Mouse (Mus musculus): ENCODE results near the gene P4ha1. TPM values are rescaled to one million over a fixed set of nuclear protein-coding genes. Genes with fewer than 3 reads are reported as not detected.
"Not testable (repeated sequence)": the region's sequence is repeated elsewhere in the genome, so short reads cannot be mapped to it uniquely, and the experiment has no call there.

P4ha1 gene
- polyA plus RNA-seq, 1 experiment from 2014 or later = 66.4 TPM

GRCm38 (mm10) chr10:59363208-59363607 is 40.1 kb downstream of the P4ha1 start:
- Histone ChIP-seq H3K4me3 (no peak overlapping the region), H3K27me3 (ENCODE audit: insufficient read depth, poor library complexity, severe bottlenecking) (no peaks in the 10 kb centered on the region), H3K9me3 (no peaks in the 10 kb centered on the region), H3K4me1 (0 out of 2 replicates have a peak, but pooled peaks cover 3% of the 10 kb centered on the region), H3K27ac (no peak overlapping the region), H3K36me3 (peaks cover 91% of the 10 kb centered on the region)
- 82% methylated on average over 2 of the region's 2 CpGs for WGBS
- DNase-seq (ENCODE audit: low spot score) = no peak

- Histone ChIP-seq H3K27ac (no peak overlapping the region), H3K4me3 (no peak overlapping the region), H3K36me3 (peaks cover 97% of the 10 kb centered on the region), H3K9me3 (no peaks in the 10 kb centered on the region), H3K27me3 (ENCODE audit: insufficient read depth, poor library complexity, severe bottlenecking) (no peaks in the 10 kb centered on the region), H3K4me1 (0 out of 2 replicates have a peak, but pooled peaks cover 3% of the 10 kb centered on the region)
- WGBS = 91% methylated on average over 3 of the region's 3 CpGs
- no peak for DNase-seq (ENCODE audit: low spot score)
These were observed 41.5 kb downstream of the P4ha1 start for GRCm38 (mm10) chr10:59364551-59364950.

- Histone ChIP-seq H3K9me3 (no peaks in the 10 kb centered on the region), H3K4me1 (0 out of 2 replicates have a peak, but pooled peaks cover 3% of the 10 kb centered on the region), H3K4me3 (no peak overlapping the region), H3K27ac (0 out of 2 replicates have a peak overlapping the region, but pooled peaks have one; percentile 16), H3K36me3 (peaks cover 98% of the 10 kb centered on the region), H3K27me3 (ENCODE audit: insufficient read depth, poor library complexity, severe bottlenecking) (no peaks in the 10 kb centered on the region)
- DNase-seq (ENCODE audit: low spot score) = no peak
- WGBS = 86% methylated on average over 5 of the region's 5 CpGs
These were observed 42.9 kb downstream of the P4ha1 start for GRCm38 (mm10) chr10:59365804-59366589.

- peaks cover 96% of the 10 kb centered on the region for H3K36me3 ChIP-seq
- H3K27ac ChIP-seq = no peak overlapping the region
- H3K4me3 ChIP-seq = no peak overlapping the region
- 0 out of 2 replicates have a peak, but pooled peaks cover 3% of the 10 kb centered on the region for H3K4me1 ChIP-seq
- DNase-seq (ENCODE audit: low spot score) = no peak
- 94% methylated on average over 4 of the region's 4 CpGs for WGBS
- no peaks in the 10 kb centered on the region for H3K9me3 ChIP-seq
- H3K27me3 ChIP-seq (ENCODE audit: insufficient read depth, poor library complexity, severe bottlenecking) = no peaks in the 10 kb centered on the region
These were observed 43.6 kb downstream of the P4ha1 start for GRCm38 (mm10) chr10:59366746-59367145.

GRCm38 (mm10) chr10:59367206-59367605 is 44.1 kb downstream of the P4ha1 start:
- 0 out of 2 replicates have a peak, but pooled peaks cover 3% of the 10 kb centered on the region for H3K4me1 ChIP-seq
- no peaks in the 10 kb centered on the region for H3K27me3 ChIP-seq (ENCODE audit: insufficient read depth, poor library complexity, severe bottlenecking)
- H3K4me3 ChIP-seq = no peak overlapping the region
- no peak for DNase-seq (ENCODE audit: low spot score)
- no peak overlapping the region for H3K27ac ChIP-seq
- no peaks in the 10 kb centered on the region for H3K9me3 ChIP-seq
- 88% methylated on average over 4 of the region's 4 CpGs for WGBS
- peaks cover 95% of the 10 kb centered on the region for H3K36me3 ChIP-seq

GRCm38 (mm10) chr10:59368729-59369128 is 45.6 kb downstream of the P4ha1 start:
- no peaks in the 10 kb centered on the region for H3K27me3 ChIP-seq (ENCODE audit: insufficient read depth, poor library complexity, severe bottlenecking)
- H3K27ac ChIP-seq = no peak overlapping the region
- H3K4me3 ChIP-seq = no peak overlapping the region
- H3K36me3 ChIP-seq = peaks cover 94% of the 10 kb centered on the region
- H3K9me3 ChIP-seq = no peaks in the 10 kb centered on the region
- DNase-seq (ENCODE audit: low spot score) = no peak
- 90% methylated on average over 8 of the region's 8 CpGs for WGBS
- 0 out of 2 replicates have a peak, but pooled peaks cover 3% of the 10 kb centered on the region for H3K4me1 ChIP-seq

- no peak for DNase-seq (ENCODE audit: low spot score)
- Histone ChIP-seq H3K27me3 (ENCODE audit: insufficient read depth, poor library complexity, severe bottlenecking) (no peaks in the 10 kb centered on the region), H3K36me3 (peaks cover 94% of the 10 kb centered on the region), H3K27ac (no peak overlapping the region), H3K9me3 (no peaks in the 10 kb centered on the region), H3K4me1 (0 out of 2 replicates have a peak, but pooled peaks cover 3% of the 10 kb centered on the region), H3K4me3 (no peak overlapping the region)
- WGBS = 86% methylated on average over 9 of the region's 9 CpGs
These were observed 46.3 kb downstream of the P4ha1 start for GRCm38 (mm10) chr10:59369426-59369825.

- no peak overlapping the region for H3K4me3 ChIP-seq
- no peak for DNase-seq (ENCODE audit: low spot score)
- 90% methylated on average over 10 of the region's 10 CpGs for WGBS
- peaks cover 12% of the 10 kb centered on the region; the same call in 1 of the 2 replicates for H3K4me1 ChIP-seq
- no peak overlapping the region for H3K27ac ChIP-seq
- H3K27me3 ChIP-seq (ENCODE audit: insufficient read depth, poor library complexity, severe bottlenecking) = no peaks in the 10 kb centered on the region
- no peaks in the 10 kb centered on the region for H3K9me3 ChIP-seq
- H3K36me3 ChIP-seq = peaks cover 25% of the 10 kb centered on the region
These were observed 54.8 kb downstream of the P4ha1 start for GRCm38 (mm10) chr10:59377906-59378305.

GRCm38 (mm10) chr10:59378728-59379127 is 55.6 kb downstream of the P4ha1 start:
- H3K9me3 ChIP-seq = no peaks in the 10 kb centered on the region
- H3K27ac ChIP-seq = no peak overlapping the region
- no peaks in the 10 kb centered on the region for H3K27me3 ChIP-seq (ENCODE audit: insufficient read depth, poor library complexity, severe bottlenecking)
- no peak overlapping the region for H3K4me3 ChIP-seq
- H3K4me1 ChIP-seq = peaks cover 12% of the 10 kb centered on the region; the same call in 1 of the 2 replicates
- 90% methylated on average over 4 of the region's 4 CpGs for WGBS
- H3K36me3 ChIP-seq = peaks cover 18% of the 10 kb centered on the region
- DNase-seq (ENCODE audit: low spot score) = no peak

GRCm38 (mm10) chr10:59379927-59380326 is 56.8 kb downstream of the P4ha1 start:
- no peak for DNase-seq (ENCODE audit: low spot score)
- H3K9me3 ChIP-seq = no peaks in the 10 kb centered on the region
- H3K27me3 ChIP-seq (ENCODE audit: insufficient read depth, poor library complexity, severe bottlenecking) = no peaks in the 10 kb centered on the region
- H3K27ac ChIP-seq = peak overlapping the region; percentile 57
- WGBS = 9% methylated on average over 3 of the region's 3 CpGs
- peaks cover 12% of the 10 kb centered on the region; the same call in 1 of the 2 replicates for H3K4me1 ChIP-seq
- peaks cover 6% of the 10 kb centered on the region; the same call in 1 of the 2 replicates for H3K36me3 ChIP-seq
- no peak overlapping the region for H3K4me3 ChIP-seq

GRCm38 (mm10) chr10:59380411-59380821 is 57.3 kb downstream of the P4ha1 start:
- Histone ChIP-seq H3K36me3 (0 out of 2 replicates have a peak, but pooled peaks cover 4% of the 10 kb centered on the region), H3K27ac (peak overlapping the region; percentile 57)

GRCm38 (mm10) chr10:59381563-59381962 is 58.5 kb downstream of the P4ha1 start:
- not testable (repeated sequence) for H3K27ac ChIP-seq; H3K4me3 ChIP-seq; DNase-seq (ENCODE audit: low spot score); H3K27me3 ChIP-seq (ENCODE audit: insufficient read depth, poor library complexity, severe bottlenecking); H3K9me3 ChIP-seq; H3K36me3 ChIP-seq
- H3K4me1 ChIP-seq = peaks cover 12% of the 10 kb centered on the region; the same call in 1 of the 2 replicates
- 93% methylated on average over 6 of the region's 10 CpGs for WGBS

More at GRCm38 (mm10) chr10:59380411-59380821, 57.3 kb downstream of the P4ha1 start:
- H3K27me3 ChIP-seq (ENCODE audit: insufficient read depth, poor library complexity, severe bottlenecking) = no peaks in the 10 kb centered on the region
- no peak overlapping the region for H3K4me3 ChIP-seq
- WGBS = 31% methylated on average over 2 of the region's 2 CpGs
- no peaks in the 10 kb centered on the region for H3K9me3 ChIP-seq
- peaks cover 12% of the 10 kb centered on the region; the same call in 1 of the 2 replicates for H3K4me1 ChIP-seq
- no peak for DNase-seq (ENCODE audit: low spot score)

GRCm38 (mm10) chr10:59386951-59387350 is 63.9 kb downstream of the P4ha1 start:
- no peak for DNase-seq (ENCODE audit: low spot score)
- WGBS = 93% methylated on average over 8 of the region's 8 CpGs
- Histone ChIP-seq H3K4me3 (no peak overlapping the region), H3K27ac (no peak overlapping the region), H3K9me3 (0 out of 2 replicates have a peak, but pooled peaks cover 4% of the 10 kb centered on the region), H3K36me3 (peaks cover 3% of the 10 kb centered on the region; the same call in 1 of the 2 replicates), H3K27me3 (ENCODE audit: insufficient read depth, poor library complexity, severe bottlenecking) (no peaks in the 10 kb centered on the region), H3K4me1 (peaks cover 4% of the 10 kb centered on the region)

Data from heart, embryonic 10.5 days (tissue).